Mouse (Mus musculus) G1E (cell line): ENCODE measurements around the gene 4930455H04Rik. TPM values are rescaled to one million over a fixed set of nuclear protein-coding genes. Genes with fewer than 3 reads are reported as not detected.

Experiments
- ATAC-seq: 2 replicates; pipeline ENCODE4 v1.8.0; 2016; ENCODE audit warnings: mild to moderate bottlenecking; ENCODE audit not compliant: insufficient number of reproducible peaks, poor library complexity, low FRiP score, severe bottlenecking; ENCODE audit errors: extremely low read depth
- DNase-seq: peaks from one replicate; pipeline ENCODE4 v3.0.0; 2012; ENCODE audit warnings: low spot score
- H3K27me3 ChIP-seq: 2 replicates; pipeline ENCODE4 v1.6.1; 2012; ENCODE audit warnings: mild to moderate bottlenecking, low read length, inconsistent platforms; ENCODE audit not compliant: insufficient read depth
- H3K36me3 ChIP-seq: replicated peaks from 2 replicates; pipeline ENCODE3; 2012; ENCODE audit warnings: mild to moderate bottlenecking, inconsistent platforms
- H3K4me1 ChIP-seq: 2 replicates; pipeline ENCODE4 v1.6.1; 2012; ENCODE audit warnings: low read depth, low read length, inconsistent platforms, mixed read lengths; ENCODE audit not compliant: insufficient read depth
- H3K4me3 ChIP-seq: 2 replicates; pipeline ENCODE4 v1.5.1; 2012; ENCODE audit warnings: low read depth, mild to moderate bottlenecking, inconsistent platforms, low read length, moderate library complexity, mixed read lengths
- H3K9me3 ChIP-seq: replicated peaks from 2 replicates; pipeline ENCODE4 v1.6.1; 2012; ENCODE audit warnings: inconsistent platforms
- CTCF ChIP-seq: IDR thresholded peaks from 2 replicates; pipeline ENCODE4 v1.5.1; 2012; ENCODE audit warnings: low read depth, low read length, inconsistent platforms, mixed read lengths
- GATA1 ChIP-seq: IDR thresholded peaks from 2 replicates; pipeline ENCODE4 v1.6.1; 2012; ENCODE audit warnings: borderline replicate concordance, low read length, inconsistent platforms, mixed read lengths
- GATA2 ChIP-seq: IDR thresholded peaks from 2 replicates; pipeline ENCODE4 v1.6.1; 2012; ENCODE audit warnings: low read depth, low read length, inconsistent platforms, borderline replicate concordance
- POLR2AphosphoS5 ChIP-seq: IDR thresholded peaks from 2 replicates; pipeline ENCODE4 v1.6.1; 2012; ENCODE audit warnings: low read depth, low read length, inconsistent platforms; ENCODE audit not compliant: insufficient replicate concordance
- TAL1 ChIP-seq: conservative IDR thresholded peaks from 2 replicates; pipeline ENCODE4 v1.6.1; 2012; ENCODE audit warnings: low read depth, low read length, inconsistent platforms, mixed read lengths
- polyA plus RNA-seq: library from polyadenylated mRNA; stranded (reverse); fragments of >175 nt; gene quantifications from 2 replicates; pipeline ENCODE4 v1.2.3, GENCODE M21; 2012
- total RNA-seq, 2 experiments: library from RNA; stranded (forward) in 1 of 2; stranded (reverse) in 1 of 2; fragments of 200-1000 nt in 1 of 2; fragments of >200 nt in 1 of 2; fragmentation: Nextera tagmentation in 1 of 2; gene quantifications; 2 replicates each; pipeline ENCODE4 v1.2.3; 2014 to 2017

The 4930455H04Rik gene
- total and polyA plus RNA-seq, 3 experiments: not detected

DNA sequence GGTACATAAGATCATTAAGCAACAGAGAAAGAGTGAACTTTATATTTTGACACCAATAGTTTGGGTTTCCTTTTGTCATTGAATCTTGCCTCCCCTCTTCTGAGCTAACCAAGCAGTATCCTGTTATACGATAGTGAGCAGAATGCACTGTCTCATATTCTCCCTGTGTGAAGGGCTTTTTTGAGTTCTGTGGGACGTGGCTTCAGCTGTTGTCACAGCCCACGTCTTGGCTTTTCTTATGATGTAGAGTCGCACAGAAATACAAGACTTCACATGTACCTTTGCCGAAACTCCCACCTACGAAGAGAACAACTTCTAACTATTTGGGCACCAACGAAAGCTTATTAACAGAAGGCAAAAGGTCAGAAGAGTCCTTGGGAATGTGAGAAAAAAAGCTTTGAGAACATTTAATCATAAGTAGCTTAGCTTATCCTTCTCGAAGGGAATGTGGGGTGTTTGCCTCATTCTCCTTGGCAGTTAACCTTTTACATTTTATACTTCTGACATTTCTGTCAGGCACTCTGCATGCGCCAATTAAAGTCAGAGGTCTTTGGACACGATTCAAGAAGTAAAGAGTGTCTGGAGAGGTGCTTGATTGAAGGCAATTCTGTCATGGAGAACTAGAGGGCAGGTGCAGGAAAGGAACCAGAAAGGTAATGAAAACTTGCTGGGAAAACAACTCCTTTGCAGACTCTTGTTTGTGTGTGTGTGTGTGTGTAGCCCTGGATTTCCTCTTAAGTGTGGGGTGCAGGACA is 27.1 kb upstream of the 4930455H04Rik start:
- Histone ChIP-seq H3K9me3 (no peaks in the 10 kb centered on the region), H3K4me3 (no peak overlapping the region), H3K36me3 (no peaks in the 10 kb centered on the region), H3K4me1 (no peaks in the 10 kb centered on the region), H3K27me3 (peaks cover 11% of the 10 kb centered on the region)
- no peak for TF ChIP-seq GATA1
- TF ChIP-seq POLR2AphosphoS5: no peak
- TF ChIP-seq CTCF: no peak
- no peak for TF ChIP-seq TAL1
- no peak for TF ChIP-seq GATA2
- DNase-seq: no peak
- no peak for ATAC-seq

DNA sequence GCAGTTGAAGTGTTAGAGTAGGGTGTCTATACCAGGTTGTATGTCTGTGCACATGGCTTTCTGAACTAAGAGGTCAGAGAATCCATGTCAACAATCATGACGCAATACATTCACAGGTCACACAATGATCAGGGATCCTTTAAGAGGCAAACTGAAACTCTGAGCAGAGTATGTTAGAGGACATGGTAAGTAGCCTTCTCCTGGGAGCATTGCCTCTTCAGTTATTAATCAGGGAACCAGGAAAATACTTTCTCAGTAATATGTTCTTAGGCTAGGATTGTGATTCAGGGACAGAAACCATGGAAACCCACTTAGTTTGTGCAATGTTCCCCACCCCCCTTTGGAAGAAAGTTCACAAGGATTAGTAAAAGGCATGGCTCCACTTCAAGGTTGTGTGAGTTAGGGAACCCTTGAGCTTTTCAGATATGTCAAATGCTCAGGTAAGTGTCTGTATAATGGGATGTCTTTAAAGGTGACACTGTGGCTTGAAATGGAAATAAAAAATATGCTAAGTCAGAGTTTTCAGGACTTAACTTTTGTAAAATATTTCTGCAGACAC is 26.4 kb upstream of the 4930455H04Rik start:
- Histone ChIP-seq H3K9me3 (no peaks in the 10 kb centered on the region), H3K27me3 (peaks cover 12% of the 10 kb centered on the region), H3K36me3 (no peaks in the 10 kb centered on the region), H3K4me3 (no peak overlapping the region), H3K4me1 (no peaks in the 10 kb centered on the region)
- TF ChIP-seq CTCF (no peak), POLR2AphosphoS5 (no peak), GATA2 (no peak), TAL1 (no peak), GATA1 (no peak)
- ATAC-seq (no peak), DNase-seq (no peak)

GRCm38 (mm10) chr3:116942751-116943150 is 25.3 kb upstream of the 4930455H04Rik start:
- H3K4me1 ChIP-seq: no peaks in the 10 kb centered on the region
- DNase-seq (no peak), ATAC-seq (no peak)
- H3K36me3 ChIP-seq: no peaks in the 10 kb centered on the region
- no peaks in the 10 kb centered on the region for H3K9me3 ChIP-seq
- no peak overlapping the region for H3K4me3 ChIP-seq
- TF ChIP-seq POLR2AphosphoS5: no peak
- TF ChIP-seq TAL1: no peak
- TF ChIP-seq CTCF: no peak
- TF ChIP-seq GATA1: no peak
- TF ChIP-seq GATA2: no peak
- peaks cover 15% of the 10 kb centered on the region for H3K27me3 ChIP-seq

DNA sequence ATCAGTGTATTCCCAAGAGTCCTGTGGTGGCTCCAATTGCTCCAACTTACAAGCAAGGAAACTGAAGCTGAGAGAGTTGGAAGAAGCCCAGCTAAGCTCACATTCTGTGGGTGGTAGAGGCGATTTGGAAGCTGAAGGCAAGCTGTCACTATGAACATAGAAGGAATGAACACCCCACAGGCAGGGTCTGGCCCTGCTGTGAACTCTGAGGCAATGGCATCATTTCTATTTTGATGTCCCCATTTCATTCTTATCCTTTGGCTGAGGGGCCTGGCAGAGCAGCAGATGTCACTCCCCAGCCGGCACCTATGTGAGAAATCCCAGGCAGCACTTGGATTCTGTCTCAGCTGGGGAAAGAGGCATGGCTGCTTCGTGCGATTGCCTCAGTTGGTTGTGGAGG is 24.6 kb upstream of the 4930455H04Rik start:
- Histone ChIP-seq H3K36me3 (no peaks in the 10 kb centered on the region), H3K4me1 (no peaks in the 10 kb centered on the region), H3K27me3 (peaks cover 15% of the 10 kb centered on the region), H3K4me3 (no peak overlapping the region), H3K9me3 (no peaks in the 10 kb centered on the region)
- no peak for DNase-seq
- TF ChIP-seq CTCF (no peak), TAL1 (no peak), GATA1 (no peak), GATA2 (no peak), POLR2AphosphoS5 (no peak)
- no peak for ATAC-seq

- no peak for ATAC-seq
- Histone ChIP-seq H3K4me1 (no peaks in the 10 kb centered on the region), H3K9me3 (no peaks in the 10 kb centered on the region), H3K36me3 (no peaks in the 10 kb centered on the region), H3K4me3 (no peak overlapping the region), H3K27me3 (peaks cover 15% of the 10 kb centered on the region)
- TF ChIP-seq GATA2 (no peak), GATA1 (no peak), POLR2AphosphoS5 (no peak), TAL1 (no peak), CTCF (no peak)
- no peak for DNase-seq
Measured at GRCm38 (mm10) chr3:116946476-116946875, 21.6 kb upstream of the 4930455H04Rik start.

- peaks cover 4% of the 10 kb centered on the region; the same call in 1 of the 2 replicates for H3K27me3 ChIP-seq
- no peak overlapping the region for H3K4me3 ChIP-seq
- TF ChIP-seq CTCF (no peak), GATA2 (no peak), GATA1 (no peak), TAL1 (no peak), POLR2AphosphoS5 (no peak)
- DNase-seq (no peak), ATAC-seq (no peak)
- H3K36me3 ChIP-seq: no peaks in the 10 kb centered on the region
- H3K4me1 ChIP-seq: no peaks in the 10 kb centered on the region
- no peaks in the 10 kb centered on the region for H3K9me3 ChIP-seq
Measured at GRCm38 (mm10) chr3:116950665-116951115, 17.4 kb upstream of the 4930455H04Rik start.
